Mouse (Mus musculus) cerebellum, postnatal 14 days (tissue): ENCODE data around the gene Zfp989.
"Not testable (repeated sequence)": the region's sequence is repeated elsewhere in the genome, so short reads cannot be mapped to it uniquely, and the experiment has no call there.

ENCODE experiments used
- DNase-seq, 2 experiments: peaks; one replicate each; pipeline ENCODE4 v3.0.0; 2021; ENCODE audit warnings: mixed read lengths in 2 of 2

Zfp989 gene

GRCm38 (mm10) chr4:146971757-146972156 is at the start of gene Zfp989:
TSS of gene Zfp989 (plus strand) at chr4:146971976.
- not testable (repeated sequence) for DNase-seq

- DNase-seq: no peak
Observed at GRCm38 (mm10) chr4:146932311-146933082, 39.3 kb upstream of the Zfp989 start.

GRCm38 (mm10) chr4:146941691-146942090 is 30.1 kb upstream of the Zfp989 start:
- not testable (repeated sequence) for DNase-seq

GRCm38 (mm10) chr4:146976581-146976980 is 4.8 kb downstream of the Zfp989 start:
- DNase-seq: not testable (repeated sequence)

- not testable (repeated sequence) for DNase-seq
Observed at GRCm38 (mm10) chr4:147018400-147018799, 46.6 kb downstream of the Zfp989 start.

- not testable (repeated sequence) for DNase-seq
Observed at GRCm38 (mm10) chr4:147021550-147021949, 49.8 kb downstream of the Zfp989 start, which contains the start of gene Rex2. TSS of gene Rex2 (plus strand) at chr4:147021850.

GRCm38 (mm10) chr4:147026374-147026773 is 54.6 kb downstream of the Zfp989 start:
- DNase-seq: not testable (repeated sequence)

- DNase-seq: not testable (repeated sequence)
Observed at GRCm38 (mm10) chr4:147031308-147032036, 59.7 kb downstream of the Zfp989 start.
